Mouse (Mus musculus) induced T-regulatory cell, adult 2 months (primary cell): ENCODE measurements around the gene Hmga1.

ENCODE experiments used
- DNase-seq: peaks from one replicate; pipeline ENCODE4 v3.0.0-alpha.2; 2012; ENCODE audit warnings: low read depth

Hmga1 gene

GRCm38 (mm10) chr17:27528767-27529166, 27.5 kb upstream of the Hmga1 start:
- DNase-seq = no peak

DNA sequence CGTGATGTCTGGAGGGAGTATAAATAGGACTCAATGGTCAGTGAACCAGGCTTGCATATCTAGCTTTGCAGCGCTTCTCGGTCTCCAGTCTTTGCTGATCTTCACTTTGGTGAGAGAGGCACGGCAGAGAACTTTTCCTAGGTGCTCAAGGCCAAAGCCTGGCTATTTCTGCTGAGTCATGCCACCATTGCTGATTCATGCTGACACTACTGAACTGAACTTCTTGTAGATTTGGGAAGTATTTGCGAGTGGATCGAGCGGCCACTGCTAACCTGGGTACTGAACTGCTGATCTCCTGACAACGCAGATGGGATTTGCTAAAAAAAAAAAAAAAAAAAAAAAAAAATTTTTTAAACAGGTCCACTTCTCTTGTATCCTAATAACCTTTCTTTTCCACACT, 24.2 kb upstream of the Hmga1 start:
- DNase-seq = no peak

DNA sequence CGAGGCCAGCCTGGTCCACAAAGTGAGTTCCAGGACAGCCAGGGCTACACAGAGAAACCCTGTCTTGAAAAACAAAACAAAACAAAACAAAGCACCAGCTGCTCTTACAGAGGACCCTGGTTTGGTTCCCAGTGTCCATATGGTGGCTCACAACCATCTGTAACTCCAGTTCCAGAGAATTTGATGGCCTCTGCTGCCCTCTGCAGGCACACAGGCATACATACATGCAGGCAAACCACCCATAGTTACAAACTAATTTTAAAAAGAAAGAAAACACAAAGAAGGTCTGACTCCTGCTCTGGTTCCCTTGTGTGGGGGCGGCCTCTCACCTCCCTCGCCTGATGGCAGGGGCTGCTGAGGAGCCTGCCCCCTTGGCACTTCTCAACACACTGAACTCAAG, 22.9 kb upstream of the Hmga1 start:
- DNase-seq = peak; percentile 52

DNA sequence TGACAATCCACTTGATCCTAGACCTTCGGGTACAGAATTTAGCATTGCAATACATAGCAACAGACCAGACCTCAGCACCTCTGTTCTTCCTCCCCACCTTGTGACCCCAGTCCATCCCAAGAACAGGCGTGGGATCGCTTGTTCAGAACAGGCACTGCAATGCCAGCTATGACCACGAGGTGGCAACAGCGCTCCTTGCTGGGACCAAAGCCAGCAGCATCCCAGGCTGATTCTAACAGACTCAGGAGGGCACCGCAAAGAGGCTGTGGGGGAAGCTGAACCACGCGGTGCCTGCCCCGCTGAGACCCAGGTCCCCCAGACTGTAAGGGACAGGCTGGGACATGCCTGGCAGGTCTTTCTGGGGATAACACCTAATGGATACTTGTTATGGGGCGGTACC, 21.6 kb upstream of the Hmga1 start:
- peak; percentile 90 for DNase-seq

GRCm38 (mm10) chr17:27541261-27541660, 15.0 kb upstream of the Hmga1 start:
- DNase-seq = no peak

DNA sequence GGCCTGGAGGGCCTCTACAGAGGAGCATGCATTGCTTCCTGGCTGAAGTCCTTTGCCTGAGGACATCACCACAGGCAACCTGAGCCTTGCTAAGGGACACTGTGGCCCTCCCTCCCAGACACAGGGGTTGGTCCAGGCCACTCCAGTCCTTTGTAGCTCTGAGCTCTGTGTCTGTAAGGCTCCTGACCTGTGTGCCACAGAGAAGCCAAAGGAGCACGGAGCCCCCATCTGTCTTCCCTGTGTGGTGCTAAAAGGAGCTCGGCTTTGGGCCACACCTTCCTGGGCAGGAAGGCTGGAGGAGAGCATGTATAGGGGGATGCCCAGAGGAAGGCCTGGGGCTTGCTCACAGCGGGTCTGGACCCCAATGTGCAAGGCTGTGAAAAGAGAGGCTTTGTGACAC, 14.3 kb upstream of the Hmga1 start:
- DNase-seq = no peak

- DNase-seq = no peak
Measured at GRCm38 (mm10) chr17:27544551-27544950, 11.7 kb upstream of the Hmga1 start.

DNA sequence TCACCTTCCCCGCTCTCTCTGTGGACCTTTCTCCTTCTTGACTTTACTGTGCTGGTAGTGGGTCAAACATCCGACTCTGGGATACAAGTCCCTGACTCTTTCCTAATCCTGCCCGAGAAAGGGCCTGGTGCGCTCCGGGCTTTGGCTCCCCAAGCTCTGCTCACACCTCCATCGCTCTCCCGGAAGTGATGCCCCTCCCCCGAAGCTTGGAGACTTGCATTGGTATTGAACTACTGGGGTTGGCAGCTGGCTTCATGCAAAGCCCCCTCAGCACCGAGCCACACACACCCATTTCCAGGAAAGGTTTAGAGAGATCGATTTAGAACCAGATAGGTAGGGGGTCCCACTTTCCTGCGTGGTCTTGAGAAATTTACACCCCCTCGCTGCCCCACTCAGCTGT, 10.3 kb upstream of the Hmga1 start:
- no peak for DNase-seq

DNA sequence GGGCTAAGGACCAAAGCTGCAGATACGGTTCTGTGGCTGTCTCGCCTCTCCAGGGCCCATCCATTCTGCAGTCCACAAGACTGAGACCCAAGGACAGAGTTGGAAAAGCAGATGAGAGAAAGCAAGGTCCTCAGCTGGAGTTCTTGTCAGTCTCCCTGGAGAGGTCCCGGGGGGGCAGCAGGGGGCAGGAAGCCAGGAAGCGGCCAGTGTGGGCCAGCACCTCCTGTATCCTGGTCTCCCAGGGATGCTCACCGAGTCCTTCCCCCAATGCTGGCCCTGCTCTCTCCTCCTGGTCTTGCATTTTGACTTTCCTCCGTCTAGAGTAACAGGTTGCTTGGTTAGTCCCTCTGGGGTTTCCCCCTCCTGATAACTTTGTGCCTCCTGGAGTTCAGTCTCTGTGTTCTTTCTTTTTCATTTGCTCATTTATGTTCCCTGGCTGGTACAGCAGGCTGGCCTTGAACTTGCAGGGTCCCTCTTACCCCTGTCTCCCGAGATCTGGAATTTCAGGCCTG, 9.7 kb upstream of the Hmga1 start:
- DNase-seq = no peak

DNA sequence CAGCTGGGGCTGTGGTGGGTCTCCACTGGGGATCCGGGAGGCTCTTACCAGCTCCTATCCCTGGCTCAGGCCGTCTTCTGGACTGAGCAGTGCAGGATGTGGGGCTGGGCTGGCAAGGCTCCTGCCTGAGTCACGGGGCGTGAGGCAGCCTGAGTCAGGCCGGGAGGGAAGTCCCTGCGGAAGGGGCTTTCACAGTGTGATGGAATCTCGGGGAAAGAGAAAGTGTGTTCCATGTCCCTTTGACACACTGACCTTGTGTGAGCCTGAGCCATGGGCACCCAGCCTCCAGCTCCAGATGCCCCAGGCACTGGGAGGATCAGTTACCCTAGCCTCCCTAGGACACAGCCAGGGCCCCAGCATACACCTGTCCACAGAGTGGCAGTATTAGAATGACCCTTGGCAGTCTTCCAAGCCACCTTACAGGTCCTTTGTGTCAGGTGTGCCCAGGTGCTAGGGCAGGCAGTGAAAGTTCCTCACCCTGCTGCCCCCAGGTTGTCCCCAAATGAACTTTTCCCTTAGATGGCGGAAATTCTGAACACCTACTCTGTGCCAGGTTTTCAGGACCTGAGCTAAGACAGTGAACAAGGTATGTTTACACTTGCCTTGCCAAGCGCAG, 8.9 kb upstream of the Hmga1 start:
- DNase-seq = no peak

- DNase-seq = no peak
Measured at GRCm38 (mm10) chr17:27549234-27549633, 7.1 kb upstream of the Hmga1 start.

- no peak for DNase-seq
Measured at GRCm38 (mm10) chr17:27551393-27551940, 4.8 kb upstream of the Hmga1 start.

DNA sequence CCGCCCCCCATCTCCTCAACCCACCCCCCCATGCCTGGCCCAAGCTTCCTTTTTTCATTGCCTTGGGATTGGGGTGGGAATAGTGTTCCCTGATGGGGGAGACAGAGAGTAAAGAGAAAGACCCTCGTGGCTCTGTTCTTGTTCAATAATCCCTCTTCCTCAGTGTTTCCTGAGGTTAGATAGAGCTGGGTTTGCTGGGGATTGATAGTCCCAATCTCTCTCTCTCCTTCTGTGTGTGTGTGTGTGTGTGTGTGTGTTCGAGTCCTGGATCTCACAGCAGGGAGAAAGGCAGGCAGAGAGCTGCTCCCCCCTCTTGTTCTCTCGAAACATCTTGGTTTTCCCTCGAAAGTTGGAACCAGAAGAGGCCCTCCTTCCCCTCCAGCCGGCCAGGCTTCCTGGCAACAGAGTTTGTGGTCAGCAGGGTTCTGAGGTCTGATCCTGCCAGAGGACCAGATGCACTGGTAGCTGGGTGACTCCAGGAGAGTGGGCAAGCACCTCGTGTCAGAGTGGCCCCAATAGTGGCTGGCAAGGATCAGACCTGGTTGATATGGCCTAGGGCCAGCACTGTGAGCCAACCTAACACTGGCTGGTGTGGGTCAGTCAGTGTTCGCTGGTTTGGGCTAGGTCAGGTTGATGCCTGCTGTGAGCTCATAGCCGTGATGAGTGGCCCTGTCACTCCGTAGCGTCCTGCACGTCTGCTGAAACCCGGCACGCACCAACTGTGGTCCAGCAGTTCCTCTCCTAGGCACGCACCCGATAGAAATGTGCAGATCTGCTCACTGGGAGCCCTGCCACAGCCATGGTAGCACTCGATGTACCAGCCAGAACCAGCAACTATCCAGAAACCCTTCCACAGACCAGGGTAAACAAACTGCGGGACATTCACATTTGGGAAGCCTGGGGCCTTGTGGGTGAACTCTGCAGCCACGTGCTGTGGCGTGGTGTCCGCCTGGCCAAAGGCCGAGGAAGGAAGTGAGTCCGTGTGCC, 3.8 kb upstream of the Hmga1 start:
- no peak for DNase-seq

- DNase-seq = peak; percentile 40
Measured at GRCm38 (mm10) chr17:27554062-27554960, 2.0 kb upstream of the Hmga1 start.

DNA sequence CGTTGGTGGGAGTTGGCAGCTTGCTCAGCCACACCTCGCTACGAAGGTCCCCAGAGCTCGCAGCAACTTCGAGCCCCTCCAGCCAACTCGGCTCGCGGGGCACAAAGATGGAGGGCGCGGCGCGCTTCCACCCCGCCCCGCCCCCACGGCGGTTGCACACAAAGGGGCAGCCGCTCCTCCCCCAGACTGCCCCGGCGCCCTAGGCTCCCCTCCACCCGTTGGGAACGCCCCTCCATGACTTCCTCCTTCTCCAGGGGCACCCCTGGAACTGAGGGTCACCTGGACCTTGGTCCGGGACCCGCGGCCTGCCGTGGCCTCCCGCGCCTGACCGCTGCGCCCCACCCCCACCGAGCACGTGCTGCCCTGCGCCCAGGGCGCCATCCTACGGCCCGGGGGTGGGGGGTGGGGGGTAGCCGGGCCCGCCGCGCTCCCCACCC, 1.2 kb upstream of the Hmga1 start:
- DNase-seq = peak; percentile 69

DNA sequence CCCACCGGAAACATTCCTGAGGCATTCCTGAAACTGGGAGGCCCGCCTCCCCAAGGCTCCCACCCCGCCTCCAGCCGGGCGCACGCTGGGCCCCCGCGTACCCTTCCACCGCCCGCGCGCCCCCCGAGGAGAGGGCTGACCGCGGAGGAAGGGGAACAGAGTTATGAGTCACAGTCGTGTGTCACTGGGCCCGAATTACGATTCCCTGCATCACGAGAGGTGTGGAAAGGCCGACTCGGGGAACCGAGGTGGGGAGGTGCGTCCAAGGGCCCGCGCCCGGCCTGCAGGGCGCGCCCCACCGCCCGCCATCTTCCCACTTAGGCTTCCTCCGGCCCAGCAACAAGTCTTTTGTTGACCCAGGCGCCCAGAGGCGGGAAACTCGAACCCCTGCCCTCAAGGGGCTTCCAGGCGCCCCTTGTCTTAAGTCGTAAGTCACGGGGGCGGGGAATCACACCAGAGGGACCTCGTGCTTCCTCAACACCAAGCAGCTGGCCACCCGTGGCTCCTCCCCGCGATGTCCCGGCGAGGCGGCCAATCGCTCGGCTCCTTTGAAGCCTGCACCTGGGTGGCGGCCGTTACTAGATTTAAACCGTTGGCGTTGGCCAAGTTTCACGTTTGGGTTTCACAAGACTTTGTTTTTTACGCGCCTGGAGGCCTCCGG, 655 bp upstream of the Hmga1 start:
- peak; percentile 91 for DNase-seq

GRCm38 (mm10) chr17:27557181-27557926, 1.1 kb downstream of the Hmga1 start:
- peak; percentile 90 for DNase-seq

DNA sequence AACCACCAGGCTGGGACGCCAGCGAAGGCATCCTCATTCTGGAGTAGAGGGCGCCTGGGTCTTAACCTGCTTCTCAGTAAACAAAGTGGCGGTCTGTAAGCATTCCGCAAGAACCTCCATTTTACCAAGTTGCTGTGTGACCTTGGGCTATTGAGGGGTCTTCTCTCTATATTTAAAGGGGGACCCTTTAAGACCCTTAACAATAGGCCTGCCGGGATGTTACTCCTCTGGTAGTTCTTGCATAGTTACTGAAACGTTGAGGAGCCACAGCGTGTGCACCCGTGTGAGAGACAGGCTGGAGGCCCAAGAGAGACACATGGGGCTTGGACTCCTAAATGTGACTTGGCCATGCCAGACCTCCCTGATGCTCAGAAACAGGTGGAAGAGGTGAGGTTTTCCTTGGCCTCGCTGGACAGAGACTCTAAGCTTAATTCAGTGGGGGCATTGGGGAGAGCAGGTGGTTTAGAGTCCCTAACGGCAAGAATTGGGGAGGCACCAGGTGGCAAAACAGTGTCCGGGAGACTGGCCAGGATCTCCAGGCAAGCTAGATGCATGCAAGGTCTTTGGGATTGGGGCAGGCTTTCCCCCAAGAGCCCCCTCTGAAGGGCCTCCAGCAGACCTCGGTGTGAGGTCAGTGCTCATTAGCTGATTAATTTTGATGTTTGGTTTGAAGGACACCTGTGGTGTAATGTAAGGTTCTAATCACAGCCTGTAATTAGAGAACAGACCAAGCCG, 1.8 kb downstream of the Hmga1 start:
- no peak for DNase-seq

DNA sequence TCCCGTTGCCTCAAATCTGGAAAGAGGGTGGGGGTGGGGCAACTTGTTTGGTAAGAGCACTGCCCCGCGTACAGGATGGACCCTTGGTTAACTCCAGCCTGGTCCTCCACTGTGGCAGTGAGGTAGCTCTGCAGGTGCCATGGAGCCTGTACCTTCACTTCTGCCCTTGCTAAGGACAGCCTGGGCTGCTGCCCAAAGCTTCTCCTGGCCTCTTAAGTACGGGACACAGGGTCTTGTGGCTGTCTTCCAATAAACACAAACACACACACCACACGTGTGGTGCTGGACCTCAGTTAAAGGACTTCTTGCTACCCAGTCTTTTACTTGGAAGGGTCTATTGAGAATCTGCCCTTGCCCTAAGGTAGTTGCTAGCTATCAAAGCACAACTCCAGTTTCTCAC, 2.5 kb downstream of the Hmga1 start:
- DNase-seq = peak; percentile 50

DNA sequence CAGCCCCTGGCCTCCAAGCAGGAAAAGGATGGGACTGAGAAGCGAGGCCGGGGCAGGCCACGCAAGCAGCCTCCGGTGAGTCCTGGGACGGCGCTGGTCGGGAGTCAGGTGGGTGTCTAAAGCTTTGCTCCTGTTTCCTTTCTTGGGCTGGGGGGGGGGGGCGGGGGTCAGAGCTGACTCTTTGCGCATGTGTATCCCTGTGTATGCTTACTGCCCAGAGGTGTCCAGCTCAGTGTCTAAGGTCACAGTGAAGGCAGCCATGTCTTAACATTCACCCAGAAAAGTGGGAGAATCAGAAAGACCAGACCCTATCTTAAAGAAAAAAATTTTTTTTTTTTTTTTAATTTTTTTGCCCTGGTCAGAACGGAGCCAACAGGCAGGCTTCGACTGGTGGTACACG, 3.3 kb downstream of the Hmga1 start:
- DNase-seq = no peak
